Mouse (Mus musculus) common myeloid progenitor, adult 5-6 weeks (primary cell): ENCODE data around the gene Endov. TPM values are rescaled to one million over a fixed set of nuclear protein-coding genes. Genes with fewer than 3 reads are reported as not detected.

Source experiments
- ATAC-seq: replicated peaks from 2 replicates; pipeline ENCODE4 v1.8.0; 2016; ENCODE audit warnings: low read depth, mild to moderate bottlenecking, moderate TSS enrichment, inconsistent platforms; ENCODE audit not compliant: poor library complexity, severe bottlenecking
- total RNA-seq: library from RNA; stranded (forward); fragments of 200-1000, 187-1606 nt; gene quantifications from 2 replicates; pipeline ENCODE4 v1.2.3, GENCODE M21; 2017

Gene Endov
- total RNA-seq, 1 experiment from 2014 or later, result 14.6 TPM

DNA sequence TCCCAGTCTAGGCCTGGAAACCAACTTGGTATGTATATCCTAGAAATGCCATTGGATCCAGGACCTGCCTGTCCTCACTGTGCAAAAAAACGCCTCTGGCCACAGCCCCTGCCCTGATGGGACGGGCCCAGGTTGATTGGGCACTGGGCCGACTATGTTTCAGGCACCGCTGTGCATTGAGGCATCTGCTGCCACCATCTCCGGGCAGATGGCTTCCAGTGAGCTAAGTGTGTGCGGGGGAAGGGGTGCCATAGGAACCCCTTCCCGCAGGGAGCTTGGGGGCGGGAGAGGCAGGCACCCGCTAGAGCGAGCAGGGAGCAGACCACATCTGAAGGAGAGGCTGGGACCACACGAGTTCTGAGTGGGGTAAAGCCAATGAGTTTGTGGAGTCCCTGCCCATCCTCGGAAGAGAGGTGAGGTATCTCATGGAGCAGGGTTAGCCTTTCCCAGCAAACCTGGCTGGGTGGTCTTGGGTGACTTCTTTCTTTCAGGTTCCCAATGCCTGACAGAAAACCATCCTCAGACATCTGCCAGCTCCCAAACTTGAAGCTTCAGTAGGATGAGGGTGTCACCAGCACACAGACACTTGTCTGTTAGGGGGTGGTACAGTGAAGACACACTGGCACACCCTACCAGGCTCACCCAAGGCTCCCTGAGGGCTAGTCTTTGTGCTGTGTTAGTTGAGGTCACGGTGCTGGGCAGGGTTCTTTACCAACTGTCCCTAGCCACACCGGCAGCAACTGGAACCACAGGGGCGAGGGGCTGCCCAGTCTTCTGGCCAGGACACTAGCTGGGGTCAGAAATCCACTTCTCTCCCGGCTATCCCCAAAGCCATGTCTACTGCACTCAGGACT, 24.9 kb downstream of the Endov start:
- no peak for ATAC-seq

DNA sequence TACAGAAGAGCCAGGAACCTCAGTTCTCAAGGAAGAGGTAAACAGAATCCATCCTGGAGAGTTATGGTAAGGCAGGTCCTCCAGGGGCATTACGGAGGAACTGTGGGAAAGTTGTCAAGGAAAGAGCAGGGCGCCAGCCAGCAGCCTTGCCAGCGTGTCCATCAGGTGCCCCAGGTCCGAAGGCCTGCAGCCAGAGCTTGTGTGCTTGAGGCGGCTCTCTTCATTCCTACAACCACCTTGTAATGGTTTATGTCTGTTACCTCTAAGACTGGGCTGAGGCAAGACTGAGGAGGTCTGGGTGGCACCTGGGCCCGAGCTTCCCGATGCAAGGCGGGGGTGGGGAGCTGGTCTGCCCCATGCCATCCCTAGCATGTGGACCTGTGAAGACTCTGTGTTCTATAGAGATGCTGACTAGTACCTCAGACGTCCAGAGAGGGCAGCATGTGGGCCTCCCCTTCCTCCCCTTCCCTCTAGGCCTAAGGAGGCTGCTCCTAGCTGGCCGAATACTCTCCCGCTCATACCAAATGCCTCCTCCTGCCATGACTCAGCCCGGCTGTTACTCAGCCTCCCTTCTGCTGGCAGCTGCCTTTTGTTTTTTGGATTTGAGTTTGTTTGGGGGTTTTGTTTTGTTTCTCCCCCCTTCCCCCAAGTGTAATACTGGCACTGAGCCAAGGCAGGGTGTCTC, 25.7 kb downstream of the Endov start:
- ATAC-seq, result no peak

DNA sequence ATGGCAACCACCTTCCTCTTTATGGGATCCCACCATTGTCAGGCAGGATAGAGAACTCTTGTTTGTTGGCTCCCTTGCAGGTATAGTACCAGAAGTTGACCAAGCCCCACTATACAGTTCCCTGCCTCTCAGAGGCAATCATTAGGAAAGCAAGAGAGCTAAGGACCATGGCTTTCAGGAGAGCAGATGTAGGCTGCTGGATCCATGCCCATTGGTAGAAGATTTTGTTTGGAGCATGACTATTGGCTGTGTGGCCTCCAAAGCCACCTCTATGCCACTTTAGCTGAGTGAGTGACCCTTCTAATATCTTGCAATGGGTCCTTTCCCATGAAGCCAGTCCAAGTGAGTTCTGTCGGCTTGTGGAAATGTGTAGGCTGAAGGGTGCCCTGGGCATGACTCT, 28.2 kb downstream of the Endov start:
- no peak for ATAC-seq

DNA sequence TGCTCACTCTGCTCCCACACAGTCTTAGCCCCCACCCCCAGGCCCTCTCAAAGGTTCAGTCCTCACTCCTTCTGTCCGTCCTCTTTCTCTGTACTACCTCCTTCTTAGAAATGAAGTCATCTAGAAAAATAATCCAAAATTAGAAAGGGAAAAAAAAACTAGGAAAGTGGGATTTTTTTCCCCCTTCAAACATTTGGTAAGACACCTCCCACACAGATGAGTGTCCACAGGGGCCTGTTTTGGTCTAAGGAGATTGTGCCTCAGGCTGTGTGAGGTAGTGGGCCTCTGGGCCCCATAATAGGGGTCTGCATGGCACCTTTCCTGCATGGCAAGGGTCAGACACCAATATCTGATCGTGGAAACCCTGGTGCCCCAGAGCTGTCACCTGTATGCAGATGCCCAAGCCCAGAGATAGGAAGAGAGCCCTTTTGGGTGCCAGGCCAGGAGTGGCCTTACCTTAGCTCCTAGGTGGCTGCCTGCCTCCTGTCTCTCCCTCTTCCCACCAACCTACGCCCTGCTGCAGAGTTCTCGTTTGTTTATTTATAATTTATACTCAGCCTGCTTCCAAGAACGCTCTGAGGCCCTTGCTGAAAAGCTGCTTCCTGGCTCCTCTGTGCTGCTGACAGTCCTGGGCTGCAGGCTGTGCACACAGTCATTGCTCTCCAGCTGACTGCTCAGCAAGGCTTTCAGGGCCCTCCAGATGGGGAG, 29.0 kb downstream of the Endov start:
- ATAC-seq, result no peak

DNA sequence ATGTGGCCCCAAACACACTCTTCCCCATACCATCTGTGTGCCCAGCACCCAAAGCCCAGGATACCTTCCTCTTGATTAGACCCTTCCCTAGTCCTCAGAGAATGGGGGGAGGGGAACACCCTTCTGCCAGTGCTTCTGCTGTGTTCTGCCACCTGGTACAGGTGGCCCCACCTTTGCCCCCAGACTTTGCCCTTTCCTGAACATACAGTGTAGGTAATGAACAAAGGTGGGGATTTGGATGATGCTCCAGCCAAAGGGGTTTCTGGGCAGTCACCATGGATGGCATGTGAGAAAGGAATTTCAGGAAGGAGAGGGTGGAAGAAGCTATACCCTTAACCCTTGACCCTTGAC, 29.5 kb downstream of the Endov start:
- no peak for ATAC-seq

DNA sequence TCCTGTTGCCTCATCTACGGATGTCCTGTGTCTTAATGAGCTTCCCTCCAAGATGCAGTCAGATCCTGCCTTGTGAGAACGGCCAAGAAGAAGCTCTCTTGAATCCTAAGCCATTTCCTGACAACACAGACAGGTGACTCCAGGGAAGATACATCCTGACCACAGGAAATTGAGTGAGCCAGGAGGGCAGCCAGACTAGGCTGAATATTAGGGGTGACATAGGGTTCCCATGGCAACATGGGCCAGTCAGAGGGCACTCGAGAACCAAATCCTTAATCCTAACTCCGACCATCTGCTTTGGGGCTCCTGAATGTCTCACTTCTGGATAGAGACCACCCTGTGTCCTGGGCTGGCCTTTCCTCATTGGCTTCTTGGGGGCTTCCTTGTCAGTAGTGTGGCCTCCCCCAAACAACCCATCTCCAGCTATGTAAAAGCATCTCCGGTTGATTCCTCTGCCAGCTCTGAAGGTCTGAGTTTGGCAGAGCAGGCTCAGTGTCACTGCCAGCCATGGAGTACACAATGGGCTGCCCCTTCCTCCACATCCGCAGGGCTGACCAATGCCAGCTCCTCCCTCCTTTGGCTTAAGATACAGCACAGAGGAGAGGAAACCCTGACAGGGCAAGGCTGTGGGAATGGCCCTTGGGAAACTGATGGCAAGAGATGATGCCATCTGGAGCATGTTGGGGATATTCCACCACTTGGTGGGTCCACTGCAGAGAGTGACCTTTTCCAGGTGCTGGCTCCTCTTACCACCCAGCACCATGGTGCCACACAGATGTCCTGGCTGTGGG, 31.0 kb downstream of the Endov start:
- ATAC-seq, result no peak

DNA sequence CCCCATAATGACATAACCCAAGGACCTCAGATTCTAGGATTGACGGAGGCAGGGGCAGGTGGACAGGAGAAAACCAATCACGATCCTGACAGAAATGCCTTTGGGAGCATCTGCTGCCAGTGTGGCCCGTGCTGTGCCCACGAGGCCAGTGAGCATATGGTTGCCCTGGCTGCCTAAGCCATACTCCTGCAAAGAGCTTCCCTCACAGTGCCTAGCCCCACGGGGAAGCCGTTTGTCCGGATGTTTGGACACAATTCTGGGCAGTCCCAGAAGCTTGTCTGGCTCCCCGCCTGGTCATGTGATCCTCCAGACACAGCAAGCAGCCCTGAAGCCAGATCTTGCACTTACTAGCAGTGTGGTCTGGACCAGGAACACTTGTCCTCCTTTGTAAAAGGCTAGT, 31.6 kb downstream of the Endov start:
- no peak for ATAC-seq

DNA sequence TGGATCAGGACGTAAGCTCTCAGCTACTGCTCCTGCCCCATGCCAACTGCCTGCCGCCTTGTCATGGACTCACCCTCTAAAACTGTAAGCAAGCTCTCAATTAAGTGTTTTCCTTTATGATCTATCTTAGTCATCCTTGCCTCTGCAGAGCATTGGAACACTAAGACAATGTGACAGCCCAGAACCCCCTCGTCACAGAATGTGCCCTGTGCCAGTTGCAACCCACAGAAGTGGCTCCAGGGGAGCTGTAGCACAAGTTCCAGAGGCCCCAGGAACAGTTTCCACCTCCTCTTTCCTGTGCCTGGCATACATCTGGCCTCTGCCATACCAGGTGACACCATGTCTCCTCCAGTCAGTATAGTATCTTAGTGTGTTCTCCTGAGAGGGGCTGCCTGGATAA, 32.2 kb downstream of the Endov start:
- ATAC-seq, result no peak

DNA sequence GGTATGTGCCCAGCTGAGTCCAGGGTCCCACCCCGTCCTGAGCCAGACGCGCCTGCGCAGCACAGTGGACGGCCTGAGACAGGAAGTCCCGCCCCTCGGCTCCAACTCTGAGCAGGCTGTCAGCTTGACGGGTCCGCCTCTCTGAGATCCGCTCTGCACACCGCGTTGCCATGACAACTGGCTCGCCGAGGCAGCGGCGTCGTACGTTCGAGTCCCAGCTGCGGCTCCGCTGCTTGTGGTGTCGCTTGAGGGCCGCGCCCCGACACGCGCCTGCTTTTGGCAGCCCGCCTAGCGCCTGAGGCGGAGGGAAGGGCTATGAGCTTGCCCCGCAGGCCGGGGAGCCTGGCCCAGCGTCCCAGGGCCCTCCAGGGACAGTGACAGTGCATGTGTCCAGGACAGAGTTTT, 33.4 kb downstream of the Endov start:
- ATAC-seq, result peak; percentile 99

DNA sequence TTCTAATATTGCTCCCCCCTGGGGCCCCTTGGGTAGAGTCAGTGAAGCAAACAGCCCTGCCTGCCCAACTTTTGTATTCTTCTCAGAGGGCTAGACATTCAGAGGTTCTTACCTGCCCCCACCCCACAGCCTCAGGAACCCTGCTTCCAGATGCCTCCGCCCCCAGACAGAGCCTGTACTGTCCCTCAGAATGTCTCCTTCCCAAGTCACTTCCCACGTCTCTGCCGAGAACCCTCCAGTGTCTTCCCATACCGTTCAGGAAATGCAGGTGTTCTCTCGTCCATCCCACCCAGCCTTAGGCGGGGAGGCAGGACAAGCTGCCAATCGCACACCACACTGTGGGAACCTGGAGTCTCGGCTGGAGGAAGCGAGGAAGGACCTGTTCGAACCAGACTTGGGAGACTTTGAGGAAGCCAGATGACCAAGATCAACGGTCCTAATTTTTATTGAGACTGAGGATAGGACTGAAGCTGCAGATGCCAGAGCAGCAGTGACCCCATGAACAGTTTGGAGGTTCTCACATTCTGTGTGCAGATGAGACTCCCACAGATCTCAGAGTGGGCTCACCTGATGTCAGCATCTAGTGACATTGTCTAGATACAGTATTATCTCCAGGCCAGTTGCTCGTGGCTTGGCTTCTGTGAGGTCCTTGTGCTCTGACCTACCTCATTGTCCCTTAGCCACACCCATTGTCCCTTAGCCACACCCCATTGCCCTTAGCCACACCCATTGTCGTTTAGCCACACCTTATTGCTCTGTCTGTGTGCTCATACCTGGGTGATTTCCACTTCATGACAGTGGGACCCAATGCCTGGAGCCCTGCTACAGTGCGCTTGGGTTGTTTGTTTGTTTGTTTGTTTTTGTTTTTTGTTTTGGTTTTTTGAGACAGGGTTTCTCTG, 35.2 kb downstream of the Endov start:
- no peak for ATAC-seq

DNA sequence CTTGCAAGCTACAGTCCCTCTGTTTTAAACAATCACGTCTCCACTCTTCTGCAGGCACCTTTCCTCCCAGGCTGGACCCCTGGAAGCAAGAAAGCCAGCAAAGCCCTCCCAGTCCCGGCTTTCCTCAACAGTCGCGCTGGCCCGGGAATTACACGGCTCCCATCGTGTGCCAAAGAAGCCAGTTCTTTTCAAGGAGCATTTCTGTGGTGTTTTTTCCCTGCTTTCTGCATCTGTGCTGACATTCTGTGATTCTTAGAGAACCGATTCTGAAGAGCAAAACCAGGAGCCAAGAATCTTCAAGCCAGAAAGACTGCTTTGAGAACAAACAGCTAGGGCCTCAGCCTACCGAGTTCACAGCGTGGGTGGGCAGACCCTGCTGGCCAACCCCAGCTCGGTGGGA, 37.8 kb downstream of the Endov start:
- no peak for ATAC-seq

DNA sequence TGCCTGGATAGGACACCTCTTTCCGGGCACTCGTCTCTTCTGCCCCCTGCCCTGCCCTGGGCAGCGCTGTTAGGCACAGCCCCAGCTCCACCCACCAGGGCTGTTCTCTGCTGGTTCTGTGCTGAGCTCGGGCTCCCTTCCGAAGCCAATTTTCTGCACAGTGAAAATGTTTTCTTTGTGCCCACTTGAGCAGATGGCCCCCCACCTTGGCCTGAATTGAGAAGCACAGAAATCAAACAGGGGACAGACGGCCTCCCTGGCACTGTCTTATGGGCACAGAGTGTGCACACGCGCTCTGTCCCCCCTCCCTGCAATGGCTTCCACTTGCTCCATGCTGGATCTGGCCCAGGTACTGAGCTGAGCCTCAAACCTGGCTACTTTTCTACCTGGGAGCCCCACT, 41.3 kb downstream of the Endov start:
- ATAC-seq, result no peak

DNA sequence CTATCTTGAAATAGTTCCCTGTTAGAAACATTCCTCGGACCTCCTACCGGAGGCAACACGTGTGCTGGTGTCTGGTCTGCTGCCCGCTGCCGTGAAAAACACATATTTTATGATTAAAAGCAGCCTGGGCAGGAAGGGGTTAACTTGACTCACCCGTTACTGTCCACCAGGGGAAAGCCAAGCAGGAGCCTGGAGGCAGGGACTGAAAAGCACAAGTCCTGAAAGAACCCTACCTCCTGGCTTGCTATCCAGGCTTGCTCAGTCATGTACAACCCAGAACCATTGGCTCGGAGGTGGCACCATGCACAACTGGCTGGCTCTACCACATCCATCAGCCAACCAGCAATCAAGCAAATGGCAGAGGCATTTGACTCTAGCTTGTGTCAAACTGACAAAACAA, 42.6 kb downstream of the Endov start:
- ATAC-seq, result no peak

DNA sequence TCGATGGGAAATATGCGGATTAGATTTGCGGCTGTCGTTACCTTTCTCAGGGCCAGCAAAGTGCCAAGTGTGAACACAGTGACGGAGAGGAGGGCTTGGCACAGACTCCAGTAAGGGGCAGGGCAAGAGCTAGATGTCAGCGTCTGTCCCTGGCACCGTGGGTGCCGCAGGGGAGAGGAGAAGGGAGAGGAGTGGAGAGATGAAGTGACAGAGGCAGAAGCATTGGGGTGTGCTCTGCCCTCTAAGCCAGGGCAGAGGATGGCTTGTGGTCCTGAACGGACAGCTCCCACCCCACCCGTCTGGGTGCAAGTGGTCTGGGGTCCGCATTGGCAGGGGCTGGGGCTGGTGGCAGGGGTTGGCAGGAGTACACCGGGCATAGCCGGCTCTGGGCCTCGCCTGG, 48.8 kb downstream of the Endov start:
- peak; percentile 36; the same call in 1 of the 2 replicates for ATAC-seq

DNA sequence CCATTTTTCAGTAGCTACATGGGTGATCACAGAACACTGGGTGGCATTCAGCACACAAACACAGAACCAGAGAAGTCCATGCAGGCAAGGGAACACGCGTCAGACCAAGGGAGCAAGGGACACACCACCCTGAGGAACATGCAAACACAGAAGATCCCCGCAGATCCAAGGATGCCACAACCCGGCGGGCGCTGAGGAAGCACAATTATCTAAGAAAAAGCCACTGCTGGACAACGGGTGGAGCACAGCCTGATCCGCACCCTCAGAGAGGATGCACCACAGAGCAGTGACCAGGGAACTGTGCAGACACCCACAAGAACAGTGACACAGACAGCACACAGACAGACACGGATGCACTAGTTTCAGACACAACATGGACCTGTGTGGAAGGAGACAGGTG, 49.4 kb downstream of the Endov start:
- no peak for ATAC-seq

DNA sequence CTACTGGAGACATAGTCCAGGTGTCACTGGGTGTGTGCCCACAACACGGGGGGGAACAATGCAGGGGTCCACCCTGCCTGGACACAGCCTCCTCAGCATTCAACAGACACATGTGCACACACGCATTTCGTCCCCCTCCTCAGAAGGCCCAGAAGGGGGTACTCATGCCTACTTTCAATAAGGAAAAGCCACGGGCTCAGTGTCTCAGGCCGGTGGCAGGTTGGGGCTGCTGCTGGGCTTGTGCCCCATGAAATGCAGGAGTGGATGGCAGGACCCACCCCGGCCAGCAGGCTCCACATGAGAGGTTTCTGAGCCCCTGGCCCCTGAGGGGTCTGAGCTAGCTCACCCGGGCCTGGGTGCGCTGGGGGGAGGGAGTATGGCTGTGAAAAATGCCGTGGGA, 49.9 kb downstream of the Endov start:
- no peak for ATAC-seq

DNA sequence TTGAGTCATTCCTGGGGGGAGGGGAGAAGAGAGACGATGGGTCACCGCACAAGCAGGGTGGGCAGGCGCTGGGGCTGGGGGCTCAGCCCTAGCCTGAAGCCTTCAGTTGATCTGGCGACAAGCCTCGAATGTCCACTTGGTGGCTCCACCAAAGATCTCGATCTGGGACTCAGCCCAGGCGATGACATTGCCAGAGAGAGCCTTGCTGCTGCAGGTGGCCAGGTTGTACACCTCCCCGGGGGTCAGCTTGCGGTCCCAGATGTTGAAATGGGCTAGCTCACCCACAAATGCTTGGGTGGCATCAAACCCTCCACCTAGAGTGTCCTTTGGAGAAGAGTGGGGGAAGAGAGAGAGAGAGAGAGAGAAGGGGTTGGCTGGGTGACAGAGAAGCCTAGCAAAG, 51.2 kb downstream of the Endov start:
- ATAC-seq, result no peak

DNA sequence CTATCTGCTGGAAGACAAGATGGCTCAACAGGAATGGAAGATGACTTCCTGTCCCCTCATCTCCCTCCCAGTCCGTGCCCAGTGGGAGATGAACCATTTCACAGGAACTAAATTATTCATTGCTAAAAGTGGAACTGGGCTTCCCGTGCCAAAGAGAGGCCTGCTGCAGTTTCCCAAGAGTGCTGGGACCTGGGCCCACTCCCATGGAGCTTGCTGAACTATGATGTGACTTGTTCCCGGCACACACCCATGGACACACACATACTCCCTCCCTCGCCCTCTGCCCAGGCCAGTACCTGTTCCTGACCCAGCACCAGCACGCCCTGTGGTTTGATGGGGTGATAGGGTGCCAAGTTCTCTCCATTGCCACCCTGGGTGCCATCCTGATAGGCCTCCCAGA, 51.7 kb downstream of the Endov start:
- ATAC-seq, result no peak

DNA sequence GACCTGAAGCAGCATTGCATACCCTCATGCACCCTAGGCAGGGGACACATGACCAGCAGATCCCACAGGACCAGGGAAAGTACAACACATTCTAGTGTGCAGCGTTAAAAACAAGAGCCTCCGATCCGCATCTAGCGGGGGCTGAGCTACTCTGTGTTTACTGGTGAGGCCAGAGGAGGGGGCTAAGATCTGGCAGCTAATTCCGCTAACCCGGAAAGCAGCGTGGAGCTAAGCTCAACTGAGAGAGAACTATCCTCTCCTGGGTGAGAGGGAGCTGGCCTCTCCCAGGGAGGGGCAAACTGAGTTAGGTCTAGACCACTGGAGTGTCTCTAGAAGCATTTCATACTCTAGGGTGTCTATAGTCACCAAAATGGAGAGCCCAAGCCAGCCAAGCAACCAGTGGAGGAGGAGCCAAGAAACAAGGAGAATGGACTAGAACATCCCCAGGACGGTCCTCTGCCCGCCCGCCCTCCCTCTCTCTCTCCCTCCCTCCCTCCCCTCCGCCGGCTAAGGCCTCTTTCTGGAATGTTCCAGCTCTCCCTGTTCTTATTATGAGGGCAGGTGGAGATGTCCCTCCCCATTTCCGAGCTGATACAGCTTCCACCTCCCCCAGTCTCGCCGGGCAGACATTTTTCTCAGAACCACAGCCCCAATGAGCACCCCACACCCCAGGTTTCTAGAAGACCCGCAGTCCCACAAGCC, 52.8 kb downstream of the Endov start:
- no peak for ATAC-seq
